Mouse (Mus musculus): ENCODE measurements around the gene Ube2e1.

Ube2e1 gene

GRCm38 (mm10) chr14:18331693-18332131 lies at the start of gene Ube2e1:
Gene Ube2e1 (minus strand): TSS chr14:18331859.
- DNase-seq (ENCODE audit: low read depth): peak; percentile 60

- no peak for DNase-seq (ENCODE audit: low read depth)
These were observed 48.2 kb upstream of the Ube2e1 start for GRCm38 (mm10) chr14:18379841-18380240.

- DNase-seq (ENCODE audit: low read depth): peak; percentile 11
These were observed 46.4 kb upstream of the Ube2e1 start for GRCm38 (mm10) chr14:18377944-18378575.

GRCm38 (mm10) chr14:18376206-18376605 lies 44.5 kb upstream of the Ube2e1 start:
- DNase-seq (ENCODE audit: low read depth): no peak

- DNase-seq (ENCODE audit: low read depth): no peak
These were observed 42.2 kb upstream of the Ube2e1 start for GRCm38 (mm10) chr14:18373758-18374405.

- no peak for DNase-seq (ENCODE audit: low read depth)
These were observed 41.3 kb upstream of the Ube2e1 start for GRCm38 (mm10) chr14:18372761-18373610.

- no peak for DNase-seq (ENCODE audit: low read depth)
These were observed 37.4 kb upstream of the Ube2e1 start for GRCm38 (mm10) chr14:18369031-18369430.

- no peak for DNase-seq (ENCODE audit: low read depth)
These were observed 35.4 kb upstream of the Ube2e1 start for GRCm38 (mm10) chr14:18367025-18367424.

- no peak for DNase-seq (ENCODE audit: low read depth)
These were observed 32.7 kb upstream of the Ube2e1 start for GRCm38 (mm10) chr14:18364321-18364720.

- DNase-seq (ENCODE audit: low read depth): no peak
These were observed 24.8 kb upstream of the Ube2e1 start for GRCm38 (mm10) chr14:18356442-18356841.

- DNase-seq (ENCODE audit: low read depth): no peak
These were observed 24.0 kb upstream of the Ube2e1 start for GRCm38 (mm10) chr14:18355514-18356190.

- no peak for DNase-seq (ENCODE audit: low read depth)
These were observed 21.9 kb upstream of the Ube2e1 start for GRCm38 (mm10) chr14:18353525-18353924.

- DNase-seq (ENCODE audit: low read depth): no peak
These were observed 21.3 kb upstream of the Ube2e1 start for GRCm38 (mm10) chr14:18352934-18353333.

GRCm38 (mm10) chr14:18350680-18351079 lies 19.0 kb upstream of the Ube2e1 start:
- no peak for DNase-seq (ENCODE audit: low read depth)

- no peak for DNase-seq (ENCODE audit: low read depth)
These were observed 18.2 kb upstream of the Ube2e1 start for GRCm38 (mm10) chr14:18349871-18350270.

GRCm38 (mm10) chr14:18343589-18343988 lies 11.9 kb upstream of the Ube2e1 start:
- no peak for DNase-seq (ENCODE audit: low read depth)

GRCm38 (mm10) chr14:18342749-18343148 lies 11.1 kb upstream of the Ube2e1 start:
- no peak for DNase-seq (ENCODE audit: low read depth)

- DNase-seq (ENCODE audit: low read depth): no peak
These were observed 9.4 kb upstream of the Ube2e1 start for GRCm38 (mm10) chr14:18341088-18341487.

- no peak for DNase-seq (ENCODE audit: low read depth)
These were observed 4.4 kb upstream of the Ube2e1 start for GRCm38 (mm10) chr14:18336106-18336505.

- peak; percentile 45 for DNase-seq (ENCODE audit: low read depth)
These were observed 618 bp downstream of the Ube2e1 start for GRCm38 (mm10) chr14:18330789-18331692.
